Mouse (Mus musculus): ENCODE measurements around the gene Kctd12. TPM values are rescaled to one million over a fixed set of nuclear protein-coding genes. Genes with fewer than 3 reads are reported as not detected.

Kctd12 gene
- polyA plus RNA-seq, 1 experiment from 2014 or later = 8.0 TPM

- Histone ChIP-seq H3K4me1 (replicated peaks) (no peaks in the 10 kb centered on the region), H3K4me3 (replicated peaks) (no peak overlapping the region), H3K4me2 (replicated peaks) (no peak overlapping the region), H3K36me3 (no peaks in the 10 kb centered on the region), H3K9me3 (no peaks in the 10 kb centered on the region), H3K27me3 (no peaks in the 10 kb centered on the region), H3K9ac (replicated peaks) (no peak overlapping the region), H3K27ac (no peak overlapping the region)
- 36% methylated on average over 8 of the region's 8 CpGs for WGBS
- no peak for ATAC-seq
Measured at GRCm38 (mm10) chr14:102953511-102953910, 28.9 kb downstream of the Kctd12 start.

DNA sequence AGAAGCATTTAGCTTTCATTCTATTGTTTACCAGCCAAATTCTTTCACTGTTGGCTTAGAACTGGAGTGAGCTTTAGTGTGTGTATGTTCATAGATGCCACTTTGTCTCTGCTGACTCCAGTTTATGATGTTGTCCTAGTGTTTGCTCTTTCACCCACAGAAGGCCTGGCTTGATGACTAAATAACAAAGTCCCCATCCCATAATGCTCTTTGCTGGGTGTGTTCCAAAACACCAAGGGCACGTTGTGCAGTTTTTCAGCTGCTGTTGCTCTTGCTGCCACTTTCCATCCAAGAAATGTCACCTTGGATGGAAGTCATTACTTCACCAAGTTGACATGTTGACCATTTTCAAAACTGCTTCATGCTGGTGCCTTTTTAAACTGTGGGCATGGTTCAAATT lies 30.5 kb downstream of the Kctd12 start:
- H3K27ac ChIP-seq = no peak overlapping the region
- no peak overlapping the region for H3K9ac ChIP-seq (replicated peaks)
- no peaks in the 10 kb centered on the region for H3K4me1 ChIP-seq (replicated peaks)
- no peaks in the 10 kb centered on the region for H3K9me3 ChIP-seq
- H3K4me3 ChIP-seq (replicated peaks) = no peak overlapping the region
- WGBS = 83% methylated on average over 1 of the region's 1 CpGs
- H3K36me3 ChIP-seq = no peaks in the 10 kb centered on the region
- no peak for ATAC-seq
- no peak overlapping the region for H3K4me2 ChIP-seq (replicated peaks)
- H3K27me3 ChIP-seq = no peaks in the 10 kb centered on the region

DNA sequence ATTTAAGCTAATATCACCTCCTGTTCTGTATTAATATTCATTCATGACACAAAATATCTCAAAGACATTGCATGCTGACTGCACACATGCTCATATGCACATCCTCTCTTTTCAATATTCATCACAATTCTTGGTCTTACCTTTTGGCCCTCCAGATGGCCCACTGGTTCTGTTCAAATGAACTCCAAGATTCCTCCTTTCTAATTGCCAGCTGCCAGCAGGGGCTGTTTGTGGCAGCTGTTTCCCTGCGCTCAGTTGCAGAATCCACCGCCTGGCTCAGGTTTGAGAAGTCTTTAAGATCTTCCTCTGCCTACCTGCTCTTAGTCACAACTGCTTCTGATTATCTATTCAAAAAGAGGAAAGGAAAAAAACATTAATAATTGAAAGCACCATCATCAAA lies 34.6 kb downstream of the Kctd12 start:
- Histone ChIP-seq H3K9ac (replicated peaks) (no peak overlapping the region), H3K27ac (no peak overlapping the region), H3K4me2 (replicated peaks) (no peak overlapping the region), H3K27me3 (no peaks in the 10 kb centered on the region), H3K4me3 (replicated peaks) (no peak overlapping the region), H3K9me3 (no peaks in the 10 kb centered on the region), H3K4me1 (replicated peaks) (no peaks in the 10 kb centered on the region), H3K36me3 (no peaks in the 10 kb centered on the region)
- 67% methylated on average over 2 of the region's 2 CpGs for WGBS
- ATAC-seq = no peak

- no peak overlapping the region for H3K9ac ChIP-seq (replicated peaks)
- H3K4me2 ChIP-seq (replicated peaks) = no peak overlapping the region
- H3K27me3 ChIP-seq = no peaks in the 10 kb centered on the region
- H3K4me3 ChIP-seq (replicated peaks) = no peak overlapping the region
- H3K27ac ChIP-seq = no peak overlapping the region
- 86% methylated on average over 2 of the region's 2 CpGs for WGBS
- no peak for ATAC-seq
- no peaks in the 10 kb centered on the region for H3K36me3 ChIP-seq
- H3K9me3 ChIP-seq = no peaks in the 10 kb centered on the region
- no peaks in the 10 kb centered on the region for H3K4me1 ChIP-seq (replicated peaks)
Measured at GRCm38 (mm10) chr14:102942222-102942843, 40.1 kb downstream of the Kctd12 start.

- Histone ChIP-seq H3K4me1 (replicated peaks) (no peaks in the 10 kb centered on the region), H3K9ac (replicated peaks) (no peak overlapping the region), H3K27ac (no peak overlapping the region), H3K4me3 (replicated peaks) (no peak overlapping the region), H3K9me3 (no peaks in the 10 kb centered on the region), H3K36me3 (no peaks in the 10 kb centered on the region), H3K27me3 (no peaks in the 10 kb centered on the region), H3K4me2 (replicated peaks) (no peak overlapping the region)
- ATAC-seq = no peak
- WGBS = 91% methylated on average over 2 of the region's 2 CpGs
Measured at GRCm38 (mm10) chr14:102934878-102935277, 47.6 kb downstream of the Kctd12 start.

DNA sequence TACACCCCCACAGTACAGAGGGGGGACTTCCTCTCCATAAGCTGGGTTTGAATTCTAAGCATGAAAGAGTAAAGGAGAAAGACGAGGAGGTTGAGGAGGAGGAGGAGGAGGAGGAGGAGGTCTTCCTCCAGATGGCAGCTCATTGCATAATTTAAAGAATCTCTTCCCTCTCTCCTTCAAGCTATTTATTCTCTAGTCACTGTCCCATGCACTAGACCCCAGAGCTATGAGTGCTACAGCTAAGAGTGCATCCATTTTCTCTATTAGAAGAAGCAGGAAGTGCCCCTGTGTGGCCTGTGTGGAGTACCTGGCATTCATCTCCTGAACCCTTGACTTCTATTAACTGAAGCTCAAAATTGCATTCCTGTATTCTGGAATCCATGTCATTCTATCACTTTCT lies 51.5 kb downstream of the Kctd12 start:
- Histone ChIP-seq H3K4me1 (replicated peaks) (no peaks in the 10 kb centered on the region), H3K4me2 (replicated peaks) (no peak overlapping the region), H3K27me3 (no peaks in the 10 kb centered on the region), H3K36me3 (no peaks in the 10 kb centered on the region), H3K9ac (replicated peaks) (no peak overlapping the region), H3K27ac (no peak overlapping the region), H3K4me3 (replicated peaks) (no peak overlapping the region), H3K9me3 (no peaks in the 10 kb centered on the region)
- ATAC-seq = no peak
- 54% methylated on average over 1 of the region's 1 CpGs for WGBS

GRCm38 (mm10) chr14:102929545-102929944 lies 52.9 kb downstream of the Kctd12 start:
- no peaks in the 10 kb centered on the region for H3K9me3 ChIP-seq
- H3K36me3 ChIP-seq = no peaks in the 10 kb centered on the region
- H3K4me1 ChIP-seq (replicated peaks) = no peaks in the 10 kb centered on the region
- H3K27me3 ChIP-seq = no peaks in the 10 kb centered on the region
- H3K4me3 ChIP-seq (replicated peaks) = no peak overlapping the region
- WGBS = 88% methylated on average over 3 of the region's 3 CpGs
- no peak for ATAC-seq
- no peak overlapping the region for H3K27ac ChIP-seq
- H3K4me2 ChIP-seq (replicated peaks) = no peak overlapping the region
- H3K9ac ChIP-seq (replicated peaks) = no peak overlapping the region

DNA sequence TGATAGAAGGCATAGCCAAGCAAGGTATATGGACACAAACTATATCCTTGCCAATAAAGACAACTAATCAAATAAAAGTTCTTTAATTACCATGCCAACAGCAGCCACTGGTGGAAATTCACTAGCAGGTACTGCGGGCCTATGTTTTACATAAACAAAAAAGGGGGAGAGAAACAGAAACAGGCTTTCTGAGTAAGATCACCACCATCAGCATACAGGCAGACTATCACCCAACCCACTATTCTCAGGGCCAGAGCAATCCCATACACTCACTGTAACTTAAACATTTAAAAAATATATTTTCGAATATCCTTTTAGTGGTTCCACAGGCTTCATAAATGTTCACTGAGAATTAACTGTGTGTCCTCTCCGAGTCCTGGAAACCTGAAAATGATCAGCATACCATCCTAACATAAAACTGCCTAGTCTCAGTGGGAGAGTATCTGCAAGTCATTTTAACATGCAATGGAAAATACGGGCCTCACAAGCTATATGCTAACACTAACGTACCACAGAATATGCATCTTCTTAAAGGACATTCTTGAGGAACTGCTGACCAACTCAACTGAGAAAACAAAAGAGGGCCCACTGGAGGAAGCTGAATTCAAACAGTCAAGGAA lies 54.5 kb downstream of the Kctd12 start:
- WGBS = 89% methylated on average over 5 of the region's 5 CpGs
- no peak overlapping the region for H3K9ac ChIP-seq (replicated peaks)
- no peak overlapping the region for H3K4me2 ChIP-seq (replicated peaks)
- ATAC-seq = no peak
- H3K4me3 ChIP-seq (replicated peaks) = no peak overlapping the region
- H3K27me3 ChIP-seq = no peaks in the 10 kb centered on the region
- no peaks in the 10 kb centered on the region for H3K36me3 ChIP-seq
- H3K4me1 ChIP-seq (replicated peaks) = no peaks in the 10 kb centered on the region
- no peak overlapping the region for H3K27ac ChIP-seq
- H3K9me3 ChIP-seq = no peaks in the 10 kb centered on the region

Small RNAs within 50 kb of the gene (microRNA-seq; reads per million reads assigned to microRNA genes)
- gene Mir5130 = 0.62 reads per million

Other genes starting within 250 kb of the Kctd12 start
- gene Acod1, start 64.3 kb upstream of the Kctd12 start, polyA plus RNA-seq (2015; fragmentation: Nextera tagmentation; extraction: Ambion mirVana) = not detected in 2 replicates
- gene Cln5, start 87.6 kb upstream of the Kctd12 start, polyA plus RNA-seq (2015; fragmentation: Nextera tagmentation; extraction: Ambion mirVana) = 12.9 and 13.8 TPM in 2 replicates
- gene Fbxl3, start 116.9 kb upstream of the Kctd12 start, polyA plus RNA-seq (2015; fragmentation: Nextera tagmentation; extraction: Ambion mirVana) = 21.7 and 23.8 TPM in 2 replicates

All from midbrain, embryonic 13.5 days (tissue).